Mouse (Mus musculus): ENCODE results near the gene C1qa. TPM values are rescaled to one million over a fixed set of nuclear protein-coding genes. Genes with fewer than 3 reads are reported as not detected.

Gene C1qa
- polyA plus RNA-seq, 1 experiment from 2014 or later: 31.6 TPM

GRCm38 (mm10) chr4:136876971-136877370 is 21.6 kb downstream of the C1qa start:
- H3K27me3 ChIP-seq (ENCODE audit: control insufficient read depth, insufficient read depth, low read length): peaks cover 11% of the 10 kb centered on the region
- ATAC-seq (replicated peaks; ENCODE audit: extremely low read depth, insufficient read depth, low FRiP score): no peak
- H3K4me1 ChIP-seq (ENCODE audit: control insufficient read depth, insufficient read depth, low read length): no peaks in the 10 kb centered on the region
- WGBS: 17% methylated on average over 7 of the region's 7 CpGs
- H3K9me3 ChIP-seq (replicated peaks; ENCODE audit: control insufficient read depth, low read length): no peaks in the 10 kb centered on the region
- H3K27ac ChIP-seq (ENCODE audit: low read length): no peak overlapping the region
- no peaks in the 10 kb centered on the region for H3K36me3 ChIP-seq (ENCODE audit: control insufficient read depth, insufficient read depth)
- no peak overlapping the region for H3K4me2 ChIP-seq (ENCODE audit: low read depth, low read length)
- H3K9ac ChIP-seq (ENCODE audit: low read length): no peak overlapping the region
- no peak overlapping the region for H3K4me3 ChIP-seq (ENCODE audit: low read length)

- WGBS: 83% methylated on average over 14 of the region's 14 CpGs
- Histone ChIP-seq H3K4me3 (ENCODE audit: low read length) (no peak overlapping the region), H3K9me3 (replicated peaks; ENCODE audit: control insufficient read depth, low read length) (no peaks in the 10 kb centered on the region), H3K27ac (ENCODE audit: low read length) (no peak overlapping the region), H3K27me3 (ENCODE audit: control insufficient read depth, insufficient read depth, low read length) (peaks cover 15% of the 10 kb centered on the region; the same call in 1 of the 2 replicates), H3K9ac (ENCODE audit: low read length) (no peak overlapping the region), H3K36me3 (ENCODE audit: control insufficient read depth, insufficient read depth) (no peaks in the 10 kb centered on the region), H3K4me2 (ENCODE audit: low read depth, low read length) (no peak overlapping the region), H3K4me1 (ENCODE audit: control insufficient read depth, insufficient read depth, low read length) (no peaks in the 10 kb centered on the region)
- no peak for ATAC-seq (replicated peaks; ENCODE audit: extremely low read depth, insufficient read depth, low FRiP score)
Observed at GRCm38 (mm10) chr4:136875012-136875411, 23.6 kb downstream of the C1qa start.

- Histone ChIP-seq H3K4me2 (ENCODE audit: low read depth, low read length) (no peak overlapping the region), H3K9ac (ENCODE audit: low read length) (no peak overlapping the region), H3K27ac (ENCODE audit: low read length) (no peak overlapping the region), H3K27me3 (ENCODE audit: control insufficient read depth, insufficient read depth, low read length) (peaks cover 25% of the 10 kb centered on the region), H3K36me3 (ENCODE audit: control insufficient read depth, insufficient read depth) (no peaks in the 10 kb centered on the region), H3K4me1 (ENCODE audit: control insufficient read depth, insufficient read depth, low read length) (no peaks in the 10 kb centered on the region), H3K4me3 (ENCODE audit: low read length) (no peak overlapping the region), H3K9me3 (replicated peaks; ENCODE audit: control insufficient read depth, low read length) (no peaks in the 10 kb centered on the region)
- 72% methylated on average over 6 of the region's 6 CpGs for WGBS
- ATAC-seq (replicated peaks; ENCODE audit: extremely low read depth, insufficient read depth, low FRiP score): no peak
Observed at GRCm38 (mm10) chr4:136868371-136868770, 30.2 kb downstream of the C1qa start.

- ATAC-seq (replicated peaks; ENCODE audit: extremely low read depth, insufficient read depth, low FRiP score): no peak
Observed at GRCm38 (mm10) chr4:136867690-136868345, 30.8 kb downstream of the C1qa start.

GRCm38 (mm10) chr4:136865531-136865930 is 33.1 kb downstream of the C1qa start:
- no peak for ATAC-seq (replicated peaks; ENCODE audit: extremely low read depth, insufficient read depth, low FRiP score)
- no peaks in the 10 kb centered on the region for H3K9me3 ChIP-seq (replicated peaks; ENCODE audit: control insufficient read depth, low read length)
- 62% methylated on average over 5 of the region's 5 CpGs for WGBS
- H3K9ac ChIP-seq (ENCODE audit: low read length): no peak overlapping the region
- H3K36me3 ChIP-seq (ENCODE audit: control insufficient read depth, insufficient read depth): no peaks in the 10 kb centered on the region
- H3K4me2 ChIP-seq (ENCODE audit: low read depth, low read length): no peak overlapping the region
- H3K27ac ChIP-seq (ENCODE audit: low read length): no peak overlapping the region
- H3K4me3 ChIP-seq (ENCODE audit: low read length): no peak overlapping the region
- H3K4me1 ChIP-seq (ENCODE audit: control insufficient read depth, insufficient read depth, low read length): no peaks in the 10 kb centered on the region
- peaks cover 40% of the 10 kb centered on the region for H3K27me3 ChIP-seq (ENCODE audit: control insufficient read depth, insufficient read depth, low read length)

More at GRCm38 (mm10) chr4:136867690-136868345, 30.8 kb downstream of the C1qa start:
- Histone ChIP-seq H3K9me3 (replicated peaks; ENCODE audit: control insufficient read depth, low read length) (no peaks in the 10 kb centered on the region), H3K4me2 (ENCODE audit: low read depth, low read length) (no peak overlapping the region), H3K9ac (ENCODE audit: low read length) (no peak overlapping the region), H3K4me1 (ENCODE audit: control insufficient read depth, insufficient read depth, low read length) (no peaks in the 10 kb centered on the region), H3K36me3 (ENCODE audit: control insufficient read depth, insufficient read depth) (no peaks in the 10 kb centered on the region), H3K27ac (ENCODE audit: low read length) (no peak overlapping the region), H3K27me3 (ENCODE audit: control insufficient read depth, insufficient read depth, low read length) (peaks cover 25% of the 10 kb centered on the region), H3K4me3 (ENCODE audit: low read length) (no peak overlapping the region)
- 16% methylated on average over 10 of the region's 12 CpGs for WGBS

GRCm38 (mm10) chr4:136864751-136865470 is 33.7 kb downstream of the C1qa start:
- H3K4me3 ChIP-seq (ENCODE audit: low read length): no peak overlapping the region
- no peak for ATAC-seq (replicated peaks; ENCODE audit: extremely low read depth, insufficient read depth, low FRiP score)
- no peak overlapping the region for H3K4me2 ChIP-seq (ENCODE audit: low read depth, low read length)
- H3K9me3 ChIP-seq (replicated peaks; ENCODE audit: control insufficient read depth, low read length): no peaks in the 10 kb centered on the region
- H3K27me3 ChIP-seq (ENCODE audit: control insufficient read depth, insufficient read depth, low read length): peaks cover 37% of the 10 kb centered on the region
- 17% methylated on average over 15 of the region's 15 CpGs for WGBS
- no peaks in the 10 kb centered on the region for H3K4me1 ChIP-seq (ENCODE audit: control insufficient read depth, insufficient read depth, low read length)
- H3K36me3 ChIP-seq (ENCODE audit: control insufficient read depth, insufficient read depth): no peaks in the 10 kb centered on the region
- no peak overlapping the region for H3K27ac ChIP-seq (ENCODE audit: low read length)
- no peak overlapping the region for H3K9ac ChIP-seq (ENCODE audit: low read length)

GRCm38 (mm10) chr4:136863517-136863916 is 35.1 kb downstream of the C1qa start:
- no peak for ATAC-seq (replicated peaks; ENCODE audit: extremely low read depth, insufficient read depth, low FRiP score)
- WGBS: 20% methylated on average over 9 of the region's 9 CpGs
- H3K27me3 ChIP-seq (ENCODE audit: control insufficient read depth, insufficient read depth, low read length): peaks cover 39% of the 10 kb centered on the region

GRCm38 (mm10) chr4:136862411-136862810 is 36.2 kb downstream of the C1qa start:
- no peak for ATAC-seq (replicated peaks; ENCODE audit: extremely low read depth, insufficient read depth, low FRiP score)
- H3K36me3 ChIP-seq (ENCODE audit: control insufficient read depth, insufficient read depth): no peaks in the 10 kb centered on the region
- H3K4me2 ChIP-seq (ENCODE audit: low read depth, low read length): no peak overlapping the region
- no peak overlapping the region for H3K4me3 ChIP-seq (ENCODE audit: low read length)
- no peak overlapping the region for H3K27ac ChIP-seq (ENCODE audit: low read length)
- peaks cover 39% of the 10 kb centered on the region for H3K27me3 ChIP-seq (ENCODE audit: control insufficient read depth, insufficient read depth, low read length)
- WGBS: 51% methylated on average over 2 of the region's 2 CpGs
- no peaks in the 10 kb centered on the region for H3K4me1 ChIP-seq (ENCODE audit: control insufficient read depth, insufficient read depth, low read length)
- H3K9me3 ChIP-seq (replicated peaks; ENCODE audit: control insufficient read depth, low read length): no peaks in the 10 kb centered on the region
- H3K9ac ChIP-seq (ENCODE audit: low read length): no peak overlapping the region

More at GRCm38 (mm10) chr4:136863517-136863916, 35.1 kb downstream of the C1qa start:
- H3K4me2 ChIP-seq (ENCODE audit: low read depth, low read length): no peak overlapping the region
- H3K4me3 ChIP-seq (ENCODE audit: low read length): no peak overlapping the region
- no peaks in the 10 kb centered on the region for H3K36me3 ChIP-seq (ENCODE audit: control insufficient read depth, insufficient read depth)
- no peaks in the 10 kb centered on the region for H3K9me3 ChIP-seq (replicated peaks; ENCODE audit: control insufficient read depth, low read length)
- H3K9ac ChIP-seq (ENCODE audit: low read length): no peak overlapping the region
- H3K27ac ChIP-seq (ENCODE audit: low read length): no peak overlapping the region
- H3K4me1 ChIP-seq (ENCODE audit: control insufficient read depth, insufficient read depth, low read length): no peaks in the 10 kb centered on the region

GRCm38 (mm10) chr4:136861806-136862205 is 36.8 kb downstream of the C1qa start:
- ATAC-seq (replicated peaks; ENCODE audit: extremely low read depth, insufficient read depth, low FRiP score): no peak
- WGBS: 11% methylated on average over 17 of the region's 17 CpGs
- no peak overlapping the region for H3K9ac ChIP-seq (ENCODE audit: low read length)
- H3K4me3 ChIP-seq (ENCODE audit: low read length): no peak overlapping the region
- H3K27ac ChIP-seq (ENCODE audit: low read length): no peak overlapping the region
- no peaks in the 10 kb centered on the region for H3K4me1 ChIP-seq (ENCODE audit: control insufficient read depth, insufficient read depth, low read length)
- H3K36me3 ChIP-seq (ENCODE audit: control insufficient read depth, insufficient read depth): no peaks in the 10 kb centered on the region
- peaks cover 39% of the 10 kb centered on the region for H3K27me3 ChIP-seq (ENCODE audit: control insufficient read depth, insufficient read depth, low read length)
- no peaks in the 10 kb centered on the region for H3K9me3 ChIP-seq (replicated peaks; ENCODE audit: control insufficient read depth, low read length)
- no peak overlapping the region for H3K4me2 ChIP-seq (ENCODE audit: low read depth, low read length)
